Mouse (Mus musculus) splenic B cell, adult 2 months (primary cell): ENCODE measurements around the gene 4921539E11Rik.

ENCODE experiments used
- DNase-seq: peaks from one replicate; pipeline ENCODE4 v3.0.0-alpha.2; 2011; ENCODE audit warnings: low read depth, low spot score
- H3K27me3 ChIP-seq: 2 replicates; pipeline ENCODE4 v1.6.1; 2012; ENCODE audit warnings: mild to moderate bottlenecking, low read length, moderate library complexity, mixed read lengths; ENCODE audit not compliant: control insufficient read depth, poor library complexity, insufficient read depth, severe bottlenecking
- H3K36me3 ChIP-seq: 2 replicates; pipeline ENCODE4 v1.6.1; 2012; ENCODE audit warnings: mild to moderate bottlenecking, low read length, moderate library complexity, mixed read lengths; ENCODE audit not compliant: control insufficient read depth, poor library complexity, insufficient read depth, severe bottlenecking

The 4921539E11Rik gene

DNA sequence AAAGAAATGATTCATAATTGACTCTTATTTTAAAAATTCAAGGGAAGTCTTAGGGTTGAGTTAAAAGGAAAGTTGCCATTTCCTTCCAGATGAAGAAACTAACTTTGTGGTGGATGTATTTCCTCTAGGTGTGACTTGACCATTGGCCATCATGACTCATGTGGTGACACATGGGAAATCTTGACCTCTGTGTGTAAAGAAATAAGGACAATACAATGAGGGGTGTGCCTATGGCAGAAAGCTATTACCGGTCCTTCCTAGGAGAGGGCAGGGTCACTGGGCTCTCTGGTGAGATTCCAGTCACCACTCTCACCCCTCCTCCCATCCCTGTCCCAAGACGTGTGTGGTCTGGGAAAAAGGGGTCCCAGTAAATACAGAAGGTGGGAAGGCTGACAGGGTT lies 25.5 kb downstream of the 4921539E11Rik start:
- Histone ChIP-seq H3K27me3 (no peaks in the 10 kb centered on the region), H3K36me3 (no peaks in the 10 kb centered on the region)
- no peak for DNase-seq

DNA sequence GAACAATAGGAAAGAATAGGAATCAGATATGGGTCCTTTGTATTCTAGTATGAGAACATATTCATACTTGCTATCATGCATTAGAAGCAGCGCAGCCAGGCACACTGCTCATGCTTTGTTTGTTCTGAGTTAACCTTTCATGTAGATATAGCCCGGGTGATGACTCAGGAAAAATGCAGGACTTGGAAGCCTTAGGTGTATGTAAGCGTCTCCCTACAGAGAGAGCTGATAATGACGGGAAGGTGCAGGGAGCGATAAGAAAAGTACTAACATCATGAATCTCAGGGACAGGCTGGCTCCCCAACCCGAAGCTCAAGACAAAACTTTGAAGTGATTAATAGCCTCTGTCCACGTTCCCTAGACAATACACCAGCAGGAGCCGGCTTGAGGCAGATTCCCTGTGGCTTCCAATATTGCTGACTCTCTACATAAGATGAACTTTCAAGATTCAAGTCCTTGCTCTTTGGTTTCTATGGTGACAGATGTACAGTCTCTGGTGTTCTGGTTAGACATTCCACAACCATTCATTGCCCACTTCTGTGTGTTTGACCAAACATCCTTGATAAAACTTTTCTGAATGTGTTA lies 26.8 kb downstream of the 4921539E11Rik start:
- no peak for DNase-seq
- H3K27me3 ChIP-seq: no peaks in the 10 kb centered on the region
- H3K36me3 ChIP-seq: no peaks in the 10 kb centered on the region

- no peak for DNase-seq
- H3K36me3 ChIP-seq: no peaks in the 10 kb centered on the region
- H3K27me3 ChIP-seq: no peaks in the 10 kb centered on the region
Observed at GRCm38 (mm10) chr4:103263378-103263777, 27.3 kb downstream of the 4921539E11Rik start.

DNA sequence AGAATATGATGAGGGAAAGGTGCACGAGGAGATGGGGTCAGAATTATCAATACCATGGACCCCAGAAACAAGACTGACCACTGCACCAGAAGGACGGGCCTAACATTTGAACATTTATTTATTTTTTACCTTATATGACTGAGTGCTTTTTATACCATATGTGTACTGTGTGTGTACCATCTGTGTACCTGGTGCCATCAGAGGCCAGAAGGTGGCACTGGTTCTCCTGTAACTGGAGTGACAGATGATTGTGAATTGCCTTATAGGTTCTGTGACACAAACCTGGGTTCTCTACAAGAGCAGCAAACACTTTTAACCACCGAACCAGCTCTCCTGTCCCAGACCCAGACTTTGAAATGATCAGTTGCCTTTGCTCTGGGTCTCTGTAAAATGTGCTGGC lies 31.8 kb downstream of the 4921539E11Rik start:
- DNase-seq: no peak
- H3K27me3 ChIP-seq: no peaks in the 10 kb centered on the region
- H3K36me3 ChIP-seq: no peaks in the 10 kb centered on the region

DNA sequence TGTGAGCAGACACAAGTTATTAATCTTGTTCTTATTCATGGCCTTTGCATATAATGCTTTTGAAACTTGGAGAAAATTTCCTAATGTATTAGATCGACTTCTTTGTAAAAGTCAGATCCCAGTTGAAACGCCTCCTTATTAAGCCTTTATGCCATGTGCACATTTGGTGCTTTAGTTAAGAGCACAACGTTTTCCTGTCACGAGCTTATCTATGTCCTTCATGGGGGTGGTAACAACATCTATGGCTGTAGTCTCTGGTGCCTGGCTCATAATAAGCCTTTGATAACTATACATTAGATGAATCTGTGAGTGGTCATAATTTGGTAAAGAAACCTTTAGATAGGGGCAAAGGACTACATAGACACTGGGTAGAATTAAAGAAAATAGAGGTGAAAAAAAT lies 36.8 kb downstream of the 4921539E11Rik start:
- DNase-seq: no peak
- Histone ChIP-seq H3K27me3 (no peaks in the 10 kb centered on the region), H3K36me3 (no peaks in the 10 kb centered on the region)

- DNase-seq: no peak
Observed at GRCm38 (mm10) chr4:103249436-103250085, 41.1 kb downstream of the 4921539E11Rik start.

DNA sequence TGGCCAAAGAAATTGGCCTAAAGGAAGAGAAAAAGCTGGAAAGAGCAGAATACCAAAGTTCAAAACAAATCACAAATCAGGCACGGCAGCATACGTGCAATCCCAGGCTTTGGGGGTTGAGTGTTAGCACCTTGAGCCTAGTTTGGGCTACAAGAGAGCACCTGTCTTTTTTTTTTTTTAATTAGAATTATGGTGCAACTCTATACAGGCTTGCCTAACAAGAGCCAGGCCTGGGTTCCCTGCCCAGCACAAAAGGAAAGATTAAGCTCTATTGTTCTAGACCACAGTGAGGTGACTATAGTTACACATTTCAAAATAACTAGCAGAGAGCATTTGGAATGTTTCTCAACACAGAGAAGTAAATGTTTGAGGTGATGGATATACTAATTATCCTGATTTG lies 42.9 kb downstream of the 4921539E11Rik start:
- DNase-seq: no peak
- no peaks in the 10 kb centered on the region for H3K36me3 ChIP-seq
- no peaks in the 10 kb centered on the region for H3K27me3 ChIP-seq

More at GRCm38 (mm10) chr4:103249436-103250085, 41.1 kb downstream of the 4921539E11Rik start:
- Histone ChIP-seq H3K36me3 (no peaks in the 10 kb centered on the region), H3K27me3 (no peaks in the 10 kb centered on the region)

DNA sequence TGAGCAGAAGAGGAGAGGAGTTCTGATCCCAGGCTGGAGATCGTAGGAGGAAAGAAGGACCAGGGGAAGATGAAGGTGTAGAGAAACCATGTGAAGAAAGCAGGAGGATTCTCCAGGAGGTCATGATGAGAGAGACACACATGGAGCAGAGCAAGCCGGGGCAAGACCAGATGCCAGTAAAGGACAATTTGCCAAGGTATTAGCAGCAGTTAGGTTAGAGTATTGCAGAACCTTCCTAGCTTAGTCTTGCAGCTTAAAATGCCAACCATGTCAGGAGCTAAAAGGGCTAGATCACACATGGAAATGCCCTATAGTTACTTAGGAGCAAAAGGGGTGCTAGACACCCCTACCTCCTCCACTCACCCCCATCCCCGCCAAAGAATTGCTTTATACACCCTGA lies 43.4 kb downstream of the 4921539E11Rik start:
- Histone ChIP-seq H3K36me3 (no peaks in the 10 kb centered on the region), H3K27me3 (no peaks in the 10 kb centered on the region)
- no peak for DNase-seq

- H3K27me3 ChIP-seq: no peaks in the 10 kb centered on the region
- DNase-seq: no peak
- no peaks in the 10 kb centered on the region for H3K36me3 ChIP-seq
Observed at GRCm38 (mm10) chr4:103232156-103232555, 58.5 kb downstream of the 4921539E11Rik start.

- DNase-seq: no peak
- no peaks in the 10 kb centered on the region for H3K27me3 ChIP-seq
- no peaks in the 10 kb centered on the region for H3K36me3 ChIP-seq
Observed at GRCm38 (mm10) chr4:103222854-103223253, 67.8 kb downstream of the 4921539E11Rik start.

- Histone ChIP-seq H3K36me3 (no peaks in the 10 kb centered on the region), H3K27me3 (no peaks in the 10 kb centered on the region)
- no peak for DNase-seq
Observed at GRCm38 (mm10) chr4:103221789-103222188, 68.9 kb downstream of the 4921539E11Rik start.

GRCm38 (mm10) chr4:103219011-103219410 lies 71.7 kb downstream of the 4921539E11Rik start:
- DNase-seq: no peak
- Histone ChIP-seq H3K36me3 (no peaks in the 10 kb centered on the region), H3K27me3 (no peaks in the 10 kb centered on the region)

DNA sequence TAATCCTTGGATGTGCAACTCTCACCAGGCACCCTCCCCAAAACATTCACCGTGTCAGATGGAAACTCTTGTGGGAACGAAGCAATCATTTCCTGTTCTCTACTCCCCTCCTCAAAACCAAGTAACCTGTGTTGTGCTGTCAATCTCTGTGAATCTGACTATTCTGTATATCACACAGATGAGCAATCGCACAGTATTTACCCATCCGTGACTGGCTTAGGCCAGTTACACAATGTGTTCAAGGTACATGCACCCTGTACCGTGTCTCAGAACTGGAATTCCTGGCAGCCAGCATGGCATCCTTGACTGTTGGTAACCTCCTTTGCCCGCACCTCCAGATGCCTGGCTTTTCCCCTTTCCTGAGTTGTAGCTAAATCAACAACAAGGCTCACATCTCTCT lies 74.6 kb downstream of the 4921539E11Rik start:
- Histone ChIP-seq H3K27me3 (no peaks in the 10 kb centered on the region), H3K36me3 (no peaks in the 10 kb centered on the region)
- no peak for DNase-seq

DNA sequence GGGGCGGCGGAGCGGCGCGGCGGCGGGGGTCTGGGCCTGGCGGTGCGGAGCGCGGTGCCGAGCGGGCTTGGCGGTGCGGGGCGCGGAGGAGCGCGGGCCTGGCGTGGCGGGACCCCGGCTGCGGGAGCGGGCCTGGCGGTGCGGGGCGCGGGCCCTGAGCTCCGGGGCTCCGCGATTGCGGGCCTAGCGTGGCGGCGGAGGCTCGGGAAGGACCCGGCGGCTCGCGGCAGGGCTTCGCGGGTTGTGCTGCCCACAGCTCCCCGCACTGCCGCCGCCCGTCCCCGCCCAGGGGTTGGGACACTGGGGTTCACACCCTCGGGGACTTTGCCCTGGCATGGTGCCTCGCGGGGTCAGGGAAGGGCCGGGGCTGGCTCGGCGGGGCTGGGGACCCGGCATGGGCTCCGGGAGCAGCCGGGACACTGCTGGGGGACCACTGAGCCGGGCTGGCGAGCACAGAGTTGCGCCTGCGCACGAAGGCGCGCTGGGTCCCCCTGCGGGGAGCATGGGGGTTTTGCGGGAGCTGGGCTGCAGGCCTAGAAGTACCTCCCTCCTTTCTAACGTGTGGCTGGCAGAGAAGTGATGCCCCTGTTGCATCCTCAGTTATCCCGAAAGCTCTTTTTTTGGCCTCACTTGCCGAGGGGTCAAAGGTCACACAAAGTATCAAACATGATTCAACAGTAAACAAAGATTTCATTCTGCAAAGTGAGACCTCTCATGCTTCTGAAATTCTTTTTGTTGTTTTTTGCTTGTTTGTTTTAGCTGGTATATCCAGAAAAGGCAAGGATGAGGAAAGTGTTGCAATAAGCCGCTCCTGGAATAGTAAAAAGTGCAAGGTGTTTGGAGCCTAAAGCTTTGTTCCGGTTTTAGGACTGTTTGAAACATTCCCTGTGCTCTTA lies 75.5 kb downstream of the 4921539E11Rik start, which contains the start of gene Slc35d1:
Gene Slc35d1, minus strand, starts transcription at position 240 of the 896 bp plus-strand sequence.
- H3K27me3 ChIP-seq: no peaks in the 10 kb centered on the region
- H3K36me3 ChIP-seq: no peaks in the 10 kb centered on the region
- peak; percentile 73 for DNase-seq

DNA sequence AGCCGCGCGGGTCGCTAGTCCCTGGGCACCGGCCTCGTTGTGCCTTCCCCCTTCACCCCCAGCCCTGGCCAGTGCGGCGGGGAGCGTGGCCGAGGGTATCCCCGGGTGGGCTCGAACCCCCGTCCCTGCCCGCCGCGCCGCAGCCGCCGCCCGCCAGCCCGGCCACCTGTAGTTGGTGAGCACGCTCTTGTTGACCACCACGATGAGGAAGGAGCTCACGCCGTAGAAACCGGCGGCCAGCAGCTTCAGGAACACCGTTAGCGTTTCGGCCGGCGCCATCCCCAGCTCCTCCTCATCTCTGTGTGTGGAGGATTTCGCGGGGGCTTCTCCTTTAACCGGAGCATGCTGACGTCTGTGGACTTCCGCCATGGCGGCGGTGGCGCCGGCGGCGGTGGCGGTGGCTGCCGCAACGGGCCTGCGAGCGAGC lies 76.2 kb downstream of the 4921539E11Rik start:
- Histone ChIP-seq H3K36me3 (no peaks in the 10 kb centered on the region), H3K27me3 (no peaks in the 10 kb centered on the region)
- DNase-seq: peak; percentile 71
